Mouse (Mus musculus) MEL (cell line): ENCODE measurements around the gene B3gnt7. TPM values are rescaled to one million over a fixed set of nuclear protein-coding genes. Genes with fewer than 3 reads are reported as not detected.

Source experiments
- DNase-seq: peaks from one replicate; pipeline ENCODE4 v3.0.0; 2011; ENCODE audit warnings: low read depth, low spot score
- H3K27ac ChIP-seq: 2 replicates; pipeline ENCODE4 v1.5.1; 2012; ENCODE audit warnings: low read depth, mild to moderate bottlenecking, control low read depth, low read length, moderate library complexity; ENCODE audit not compliant: control insufficient read depth
- H3K27me3 ChIP-seq, 2 experiments: fragments of 150-350 bp in 1 of 2; sonication (generic) in 1 of 2; 2 replicates each; pipeline ENCODE4 v1.6.1; 2012; ENCODE audit warnings: low read length in 2 of 2, mild to moderate bottlenecking in 2 of 2, improper control_type of control experiment in 1 of 2, moderate library complexity in 1 of 2; ENCODE audit not compliant: insufficient read depth in 2 of 2, control insufficient read depth in 1 of 2
- H3K36me3 ChIP-seq, 2 experiments: 2 replicates each; pipeline ENCODE4 v1.6.1; 2012 to 2014; ENCODE audit warnings: low read length in 2 of 2, improper control_type of control experiment in 1 of 2, inconsistent platforms in 1 of 2, mild to moderate bottlenecking in 1 of 2; ENCODE audit not compliant: insufficient read depth in 2 of 2, control insufficient read depth in 1 of 2
- H3K4me1 ChIP-seq, 2 experiments: fragments of 150-350 bp in 1 of 2; sonication (generic) in 1 of 2; 2 replicates each; pipeline ENCODE4 v1.6.1; 2012; ENCODE audit warnings: low read length in 2 of 2, improper control_type of control experiment in 1 of 2, mild to moderate bottlenecking in 1 of 2; ENCODE audit not compliant: insufficient read depth in 2 of 2, control insufficient read depth in 1 of 2
- H3K4me3 ChIP-seq, 2 experiments: fragments of 150-350 bp in 1 of 2; sonication (generic) in 1 of 2; 2 replicates each; pipeline ENCODE4 v1.5.1; 2012; ENCODE audit warnings: low read depth in 2 of 2, low read length in 2 of 2, mild to moderate bottlenecking in 2 of 2, moderate library complexity in 2 of 2, control low read depth in 1 of 2, improper control_type of control experiment in 1 of 2; ENCODE audit not compliant: control insufficient read depth in 1 of 2, insufficient read depth in 1 of 2
- H3K79me2 ChIP-seq: 2 replicates; pipeline ENCODE4 v1.6.1; 2012; ENCODE audit warnings: mild to moderate bottlenecking, low read length, moderate library complexity; ENCODE audit not compliant: control insufficient read depth, poor library complexity, insufficient read depth
- H3K9ac ChIP-seq: 2 replicates; pipeline ENCODE4 v1.6.1; 2012; ENCODE audit warnings: low read depth, mild to moderate bottlenecking, control low read depth, low read length, moderate library complexity; ENCODE audit not compliant: control insufficient read depth, poor library complexity, severe bottlenecking
- H3K9me3 ChIP-seq: fragments of 150-350 bp; sonication (generic); replicated peaks from 2 replicates; pipeline ENCODE4 v1.6.1; 2012; ENCODE audit warnings: mild to moderate bottlenecking, low read length, improper control_type of control experiment, moderate library complexity; ENCODE audit not compliant: insufficient read depth
- BHLHE40 ChIP-seq: IDR thresholded peaks from 2 replicates; pipeline ENCODE4 v1.6.1; 2012; ENCODE audit warnings: low read depth, mild to moderate bottlenecking, inconsistent platforms, low read length, improper control_type of control experiment, borderline replicate concordance
- CTCF ChIP-seq, 3 experiments: IDR thresholded peaks in 2 of 3; conservative IDR thresholded peaks in 1 of 3; 2 replicates each; pipeline ENCODE4 v1.5.1; 2011 to 2012; ENCODE audit warnings: low read length in 3 of 3, low read depth in 2 of 3, mild to moderate bottlenecking in 2 of 3, improper control_type of control experiment in 1 of 3, inconsistent platforms in 1 of 3, mixed read lengths in 1 of 3, moderate library complexity in 1 of 3; ENCODE audit not compliant: control insufficient read depth in 1 of 3, insufficient read depth in 1 of 3, poor library complexity in 1 of 3, severe bottlenecking in 1 of 3
- GABPA ChIP-seq: IDR thresholded peaks from 2 replicates; pipeline ENCODE4 v1.6.1; 2012; ENCODE audit warnings: low read depth, mild to moderate bottlenecking, inconsistent platforms, low read length, improper control_type of control experiment, moderate library complexity
- GATA1 ChIP-seq: IDR thresholded peaks from 2 replicates; pipeline ENCODE4 v1.6.1; 2011; ENCODE audit warnings: low read depth, low read length, improper control_type of control experiment
- JUND ChIP-seq: IDR thresholded peaks from 2 replicates; pipeline ENCODE4 v1.6.1; 2011; ENCODE audit warnings: low read depth, mild to moderate bottlenecking, improper control_type of control experiment, low read length
- KAT2A ChIP-seq: conservative IDR thresholded peaks from 2 replicates; pipeline ENCODE4 v1.6.1; 2012; ENCODE audit warnings: low read depth, low read length, improper control_type of control experiment, inconsistent platforms
- MAFK ChIP-seq: IDR thresholded peaks from 2 replicates; pipeline ENCODE4 v1.6.1; 2011; ENCODE audit warnings: low read depth, mild to moderate bottlenecking, low read length, improper control_type of control experiment, borderline replicate concordance
- MAZ ChIP-seq: IDR thresholded peaks from 2 replicates; pipeline ENCODE4 v1.6.1; 2012; ENCODE audit warnings: low read depth, mild to moderate bottlenecking, inconsistent platforms, low read length, improper control_type of control experiment
- MEF2A ChIP-seq: IDR thresholded peaks from 2 replicates; pipeline ENCODE4 v1.6.1; 2014; ENCODE audit warnings: low read depth, mild to moderate bottlenecking, inconsistent platforms, low read length, improper control_type of control experiment; ENCODE audit not compliant: poor library complexity, insufficient replicate concordance, severe bottlenecking; ENCODE audit errors: extremely low read depth
- MXI1 ChIP-seq: IDR thresholded peaks from 2 replicates; pipeline ENCODE4 v1.6.1; 2011; ENCODE audit warnings: mild to moderate bottlenecking, low read depth, low read length, improper control_type of control experiment
- POLR2A ChIP-seq, 2 experiments: IDR thresholded peaks; 2 replicates each; pipeline ENCODE4 v1.6.1; 2011 to 2012; ENCODE audit warnings: low read length in 2 of 2, mild to moderate bottlenecking in 2 of 2, control low read depth in 1 of 2, improper control_type of control experiment in 1 of 2, low read depth in 1 of 2, moderate library complexity in 1 of 2; ENCODE audit not compliant: control insufficient read depth in 1 of 2, insufficient read depth in 1 of 2, poor library complexity in 1 of 2
- RCOR1 ChIP-seq: IDR thresholded peaks from 2 replicates; pipeline ENCODE4 v1.6.1; 2012; ENCODE audit warnings: low read depth, mild to moderate bottlenecking, inconsistent platforms, low read length, improper control_type of control experiment
- SMC3 ChIP-seq: IDR thresholded peaks from 2 replicates; pipeline ENCODE4 v1.6.1; 2011; ENCODE audit warnings: low read depth, low read length, improper control_type of control experiment
- TAL1 ChIP-seq: IDR thresholded peaks from 2 replicates; pipeline ENCODE4 v1.6.1; 2012; ENCODE audit warnings: mild to moderate bottlenecking, inconsistent platforms, low read length, moderate library complexity, mixed read lengths
- UBTF ChIP-seq: IDR thresholded peaks from 2 replicates; pipeline ENCODE4 v1.6.1; 2012; ENCODE audit warnings: low read depth, mild to moderate bottlenecking, inconsistent platforms, low read length, improper control_type of control experiment, moderate library complexity, borderline replicate concordance; ENCODE audit not compliant: insufficient read depth
- USF1 ChIP-seq: IDR thresholded peaks from 2 replicates; pipeline ENCODE4 v1.6.1; 2014; ENCODE audit warnings: low read depth, mild to moderate bottlenecking, inconsistent platforms, low read length, improper control_type of control experiment, moderate library complexity
- ZC3H11A ChIP-seq: IDR thresholded peaks from 2 replicates; pipeline ENCODE4 v1.6.1; 2012; ENCODE audit warnings: low read depth, mild to moderate bottlenecking, inconsistent platforms, low read length, improper control_type of control experiment
- ZKSCAN1 ChIP-seq: IDR thresholded peaks from 2 replicates; pipeline ENCODE4 v1.6.1; 2012; ENCODE audit warnings: low read depth, mild to moderate bottlenecking, inconsistent platforms, low read length, improper control_type of control experiment, moderate library complexity
- ZMIZ1 ChIP-seq: IDR thresholded peaks from 2 replicates; pipeline ENCODE4 v1.6.1; 2012; ENCODE audit warnings: low read depth, mild to moderate bottlenecking, inconsistent platforms, low read length, improper control_type of control experiment, moderate library complexity
- ZNF384 ChIP-seq: IDR thresholded peaks from 2 replicates; pipeline ENCODE4 v1.6.1; 2012; ENCODE audit warnings: low read depth, mild to moderate bottlenecking, inconsistent platforms, low read length, improper control_type of control experiment
- polyA plus RNA-seq, 2 experiments: library from polyadenylated mRNA; stranded (reverse) in 1 of 2; unstranded in 1 of 2; fragments of >175 nt in 1 of 2; fragments of >200 nt in 1 of 2; gene quantifications; 2 replicates each; pipeline versions ENCODE4 v1.2.1 to v1.2.4; 2012; ENCODE audit warnings: low replicate concordance in 2 of 2, low read depth in 1 of 2; ENCODE audit not compliant: insufficient read length in 2 of 2, insufficient read depth in 1 of 2, missing spikeins in 1 of 2
- total RNA-seq: library from RNA; depleted of rRNA; stranded (reverse); fragments of 300-350 nt; gene quantifications from 2 replicates; pipeline ENCODE4 v1.2.3, GENCODE M21; 2012

B3gnt7 gene
- total and polyA plus RNA-seq, 3 experiments = 0.40 TPM; not detected in 2

GRCm38 (mm10) chr1:86293091-86293490 lies 9.5 kb upstream of the B3gnt7 start:
- Histone ChIP-seq H3K27me3 (peaks cover 0 to 4% of the 10 kb centered on the region in 2 experiments; a peak in 1 of 4 replicates), H3K4me1 (no peaks in the 10 kb centered on the region), H3K4me3 (no peak overlapping the region), H3K9me3 (no peaks in the 10 kb centered on the region), H3K36me3 (no peaks in the 10 kb centered on the region), H3K27ac (no peak overlapping the region), H3K9ac (no peak overlapping the region), H3K79me2 (no peaks in the 10 kb centered on the region)
- TF ChIP-seq POLR2A (IDR thresholded peaks at IDR 0.05; ENCODE audit: control insufficient read depth in 1 of 2, insufficient read depth in 1 of 2, low read depth in 1 of 2, low read length in 2 of 2, poor library complexity in 1 of 2) = no peak
- DNase-seq = no peak

DNA sequence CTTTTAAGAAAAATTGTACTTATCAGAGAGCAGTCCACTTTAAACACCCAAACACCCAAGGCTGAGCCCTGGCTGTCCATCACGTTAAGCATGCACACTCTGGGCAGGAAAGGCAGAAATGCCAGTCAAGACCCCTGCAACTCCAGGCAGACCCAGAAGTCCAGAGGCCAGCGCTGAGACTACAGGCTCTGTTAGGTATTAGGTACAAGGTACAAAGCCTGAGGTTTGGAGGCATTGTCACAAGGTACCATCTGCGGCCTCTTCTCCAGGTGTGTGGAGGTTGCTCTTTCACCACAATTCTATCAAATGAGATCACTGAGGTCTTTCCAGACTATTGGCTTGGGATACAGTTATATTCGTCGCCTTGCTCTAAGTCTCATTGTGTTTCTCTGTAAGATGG lies 8.8 kb upstream of the B3gnt7 start:
- peaks cover 0 to 4% of the 10 kb centered on the region in 2 experiments; a peak in 1 of 4 replicates for H3K27me3 ChIP-seq
- no peaks in the 10 kb centered on the region for H3K9me3 ChIP-seq
- H3K4me1 ChIP-seq = no peaks in the 10 kb centered on the region
- H3K36me3 ChIP-seq = no peaks in the 10 kb centered on the region
- H3K9ac ChIP-seq = no peak overlapping the region
- no peak for DNase-seq
- no peak overlapping the region for H3K4me3 ChIP-seq
- H3K79me2 ChIP-seq = no peaks in the 10 kb centered on the region
- TF ChIP-seq GATA1 (no peak), UBTF (no peak), BHLHE40 (no peak), ZC3H11A (no peak), USF1 (no peak), JUND (no peak), MXI1 (no peak), MAZ (no peak), MEF2A (no peak), KAT2A (no peak), POLR2A (IDR thresholded peaks at IDR 0.05; ENCODE audit: control insufficient read depth in 1 of 2, insufficient read depth in 1 of 2, low read depth in 1 of 2, low read length in 2 of 2, poor library complexity in 1 of 2) (no peak), ZNF384 (no peak), ZKSCAN1 (no peak), SMC3 (no peak), MAFK (no peak), GABPA (no peak), RCOR1 (no peak), ZMIZ1 (no peak), CTCF (IDR thresholded peaks at IDR 0.05 in 2 of 3, conservative IDR thresholded peaks at IDR 0.05 in 1 of 3; ENCODE audit: control insufficient read depth in 1 of 3, insufficient read depth in 1 of 3, low read depth in 2 of 3, low read length in 3 of 3, poor library complexity in 1 of 3, severe bottlenecking in 1 of 3) (no peak), TAL1 (no peak)
- H3K27ac ChIP-seq = no peak overlapping the region
